Mouse (Mus musculus): ENCODE data around the gene Arhgef19. TPM values are rescaled to one million over a fixed set of nuclear protein-coding genes. Genes with fewer than 3 reads are reported as not detected.

The Arhgef19 gene
- 19.2 and 20.5 TPM in 2 replicates for polyA plus RNA-seq (2015; fragmentation: Nextera tagmentation; extraction: Ambion mirVana)

- Histone ChIP-seq H3K4me1 (peaks cover 57% of the 10 kb centered on the region), H3K4me2 (peak within 1 kb of the TSS; percentile 82), H3K27me3 (peaks cover 35% of the 10 kb centered on the region), H3K9ac (peak within 1 kb of the TSS; percentile 34), H3K27ac (peak within 1 kb of the TSS; percentile 43), H3K36me3 (no peaks in the 10 kb centered on the region), H3K4me3 (peak within 1 kb of the TSS; percentile 36), H3K9me3 (no peaks in the 10 kb centered on the region)
- WGBS, result under 1% methylated on average over 31 of the region's 31 CpGs
- ATAC-seq (ENCODE audit: borderline replicate concordance, extremely low read depth, low FRiP score, low TSS enrichment), result peak; percentile 90
Measured at GRCm38 (mm10) chr4:141239388-141240125, at the start of gene Arhgef19. TSS of gene Arhgef19 (plus strand) at chr4:141239499.

DNA sequence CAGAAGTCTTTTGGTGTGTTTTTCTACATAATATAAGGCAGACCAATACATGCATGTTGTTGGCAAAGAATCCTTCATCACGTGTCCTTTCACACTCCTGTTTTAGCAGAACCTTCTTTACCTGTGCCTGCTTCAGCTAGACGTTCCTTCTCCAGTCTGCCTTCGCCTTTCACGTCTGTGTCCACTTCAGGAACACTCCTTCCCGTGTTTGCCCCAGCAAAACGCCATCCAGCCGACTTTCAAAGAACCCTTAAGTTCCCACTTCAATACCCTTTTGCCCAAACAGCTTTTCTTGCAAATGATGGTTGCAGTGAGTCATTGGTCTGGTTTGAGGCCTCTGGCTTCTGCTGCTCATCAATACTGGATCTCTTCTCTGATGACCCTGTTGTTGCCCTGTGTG lies 48.0 kb upstream of the Arhgef19 start:
- no peak overlapping the region for H3K4me3 ChIP-seq
- H3K4me1 ChIP-seq, result no peaks in the 10 kb centered on the region
- no peak overlapping the region for H3K27ac ChIP-seq
- no peak for ATAC-seq (ENCODE audit: borderline replicate concordance, extremely low read depth, low FRiP score, low TSS enrichment)
- H3K9me3 ChIP-seq, result no peaks in the 10 kb centered on the region
- H3K9ac ChIP-seq, result no peak overlapping the region
- peaks cover 26% of the 10 kb centered on the region for H3K36me3 ChIP-seq
- 61% methylated on average over 7 of the region's 7 CpGs for WGBS
- H3K27me3 ChIP-seq, result no peaks in the 10 kb centered on the region
- no peak overlapping the region for H3K4me2 ChIP-seq

GRCm38 (mm10) chr4:141194553-141194952 lies 44.7 kb upstream of the Arhgef19 start:
- no peak overlapping the region for H3K9ac ChIP-seq
- no peak overlapping the region for H3K4me3 ChIP-seq
- 87% methylated on average over 6 of the region's 6 CpGs for WGBS
- H3K27me3 ChIP-seq, result no peaks in the 10 kb centered on the region
- H3K27ac ChIP-seq, result no peak overlapping the region
- no peak overlapping the region for H3K4me2 ChIP-seq
- no peaks in the 10 kb centered on the region for H3K9me3 ChIP-seq
- ATAC-seq (ENCODE audit: borderline replicate concordance, extremely low read depth, low FRiP score, low TSS enrichment), result no peak
- no peaks in the 10 kb centered on the region for H3K4me1 ChIP-seq
- peaks cover 51% of the 10 kb centered on the region for H3K36me3 ChIP-seq

- no peak for ATAC-seq (ENCODE audit: borderline replicate concordance, extremely low read depth, low FRiP score, low TSS enrichment)
- H3K4me3 ChIP-seq, result no peak overlapping the region
- H3K9ac ChIP-seq, result no peak overlapping the region
- H3K27ac ChIP-seq, result no peak overlapping the region
- H3K36me3 ChIP-seq, result peaks cover 60% of the 10 kb centered on the region
- 94% methylated on average over 13 of the region's 13 CpGs for WGBS
- no peaks in the 10 kb centered on the region for H3K27me3 ChIP-seq
- H3K9me3 ChIP-seq, result no peaks in the 10 kb centered on the region
- no peaks in the 10 kb centered on the region for H3K4me1 ChIP-seq
- no peak overlapping the region for H3K4me2 ChIP-seq
Measured at GRCm38 (mm10) chr4:141196981-141197685, 42.2 kb upstream of the Arhgef19 start.

DNA sequence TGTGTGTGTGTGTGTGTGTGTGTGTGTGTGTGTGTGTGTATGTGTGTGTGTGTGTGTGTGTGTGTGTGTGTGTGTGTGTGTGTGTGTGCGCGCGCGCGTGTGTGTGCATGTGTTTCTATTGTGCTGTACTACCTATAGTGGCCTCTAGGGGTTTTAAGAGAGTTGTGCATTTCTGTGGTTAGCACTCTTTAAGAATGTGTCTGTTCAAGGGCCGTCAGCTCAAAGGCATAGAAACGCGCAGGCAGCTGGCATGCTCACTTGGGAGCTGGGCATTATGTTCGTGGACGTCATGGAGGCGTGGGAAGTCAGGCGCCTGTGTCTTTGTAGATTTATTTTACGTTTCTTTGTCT lies 41.6 kb upstream of the Arhgef19 start:
- Histone ChIP-seq H3K4me3 (no peak overlapping the region), H3K27ac (no peak overlapping the region), H3K9ac (no peak overlapping the region), H3K9me3 (no peaks in the 10 kb centered on the region), H3K4me2 (no peak overlapping the region), H3K27me3 (no peaks in the 10 kb centered on the region), H3K36me3 (peaks cover 64% of the 10 kb centered on the region), H3K4me1 (no peaks in the 10 kb centered on the region)
- ATAC-seq (ENCODE audit: borderline replicate concordance, extremely low read depth, low FRiP score, low TSS enrichment), result no peak
- 97% methylated on average over 13 of the region's 13 CpGs for WGBS

GRCm38 (mm10) chr4:141200906-141201305 lies 38.4 kb upstream of the Arhgef19 start:
- WGBS, result 68% methylated on average over 11 of the region's 11 CpGs

GRCm38 (mm10) chr4:141202192-141202591 lies 37.1 kb upstream of the Arhgef19 start:
- WGBS, result 85% methylated on average over 6 of the region's 6 CpGs

More at GRCm38 (mm10) chr4:141200906-141201305, 38.4 kb upstream of the Arhgef19 start:
- H3K9ac ChIP-seq, result no peak overlapping the region
- H3K4me1 ChIP-seq, result no peaks in the 10 kb centered on the region
- H3K9me3 ChIP-seq, result no peaks in the 10 kb centered on the region
- H3K4me3 ChIP-seq, result no peak overlapping the region
- 0 out of 2 replicates have a peak overlapping the region, but pooled peaks have one; percentile 33 for H3K27ac ChIP-seq
- ATAC-seq (ENCODE audit: borderline replicate concordance, extremely low read depth, low FRiP score, low TSS enrichment), result no peak
- H3K4me2 ChIP-seq, result no peak overlapping the region
- peaks cover 54% of the 10 kb centered on the region for H3K36me3 ChIP-seq
- no peaks in the 10 kb centered on the region for H3K27me3 ChIP-seq

DNA sequence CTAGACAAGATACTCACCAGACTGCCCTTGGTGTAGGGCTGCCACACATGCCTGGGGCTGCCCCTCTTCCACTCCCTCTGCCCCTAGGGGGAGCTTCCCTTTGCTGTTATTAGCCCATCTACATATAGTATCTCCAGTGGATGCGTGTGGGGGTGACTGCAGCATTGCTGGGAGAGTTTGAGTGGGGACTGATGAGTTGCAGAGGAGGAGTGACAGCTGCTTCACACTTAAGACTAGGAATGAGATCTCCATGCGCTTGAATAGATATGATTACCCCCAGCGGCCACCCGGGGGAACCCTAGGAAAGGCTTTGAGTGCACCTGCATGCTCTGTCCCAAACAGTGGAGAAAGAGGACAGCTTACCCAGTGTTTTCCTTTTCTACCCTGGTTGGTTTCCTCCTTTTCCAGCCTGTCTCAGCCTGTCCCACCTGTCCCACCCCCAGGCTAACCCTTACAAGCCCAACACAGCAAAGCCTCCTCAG lies 34.7 kb upstream of the Arhgef19 start:
- Histone ChIP-seq H3K4me1 (no peaks in the 10 kb centered on the region), H3K4me2 (no peak overlapping the region), H3K36me3 (peaks cover 25% of the 10 kb centered on the region), H3K27ac (no peak overlapping the region), H3K4me3 (no peak overlapping the region), H3K9me3 (no peaks in the 10 kb centered on the region), H3K27me3 (no peaks in the 10 kb centered on the region), H3K9ac (no peak overlapping the region)
- 59% methylated on average over 4 of the region's 4 CpGs for WGBS
- peak; percentile 35 for ATAC-seq (ENCODE audit: borderline replicate concordance, extremely low read depth, low FRiP score, low TSS enrichment)

More at GRCm38 (mm10) chr4:141202192-141202591, 37.1 kb upstream of the Arhgef19 start:
- Histone ChIP-seq H3K4me3 (no peak overlapping the region), H3K9ac (no peak overlapping the region), H3K36me3 (peaks cover 43% of the 10 kb centered on the region), H3K4me2 (no peak overlapping the region), H3K4me1 (no peaks in the 10 kb centered on the region), H3K9me3 (no peaks in the 10 kb centered on the region), H3K27me3 (no peaks in the 10 kb centered on the region), H3K27ac (no peak overlapping the region)
- no peak for ATAC-seq (ENCODE audit: borderline replicate concordance, extremely low read depth, low FRiP score, low TSS enrichment)

DNA sequence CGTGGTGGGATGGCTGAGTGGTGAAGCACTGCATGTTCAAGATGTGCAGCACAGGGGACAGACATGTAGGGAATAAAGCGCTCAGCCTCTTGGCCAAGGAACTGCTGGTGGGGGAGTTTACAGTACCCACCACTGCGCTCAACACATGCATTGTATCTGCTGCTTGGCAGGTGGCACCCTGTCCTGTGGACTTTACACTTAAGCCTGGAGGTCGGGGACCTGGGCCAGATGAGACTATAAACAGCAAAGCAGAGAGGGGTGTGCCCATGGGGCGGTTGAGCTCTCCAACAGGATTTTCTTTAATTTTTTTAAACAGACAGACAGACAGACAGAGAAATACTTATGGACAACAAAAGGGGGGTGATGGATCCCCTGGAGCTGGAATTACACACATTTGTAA lies 32.2 kb upstream of the Arhgef19 start:
- Histone ChIP-seq H3K36me3 (peaks cover 12% of the 10 kb centered on the region), H3K4me3 (no peak overlapping the region), H3K27me3 (no peaks in the 10 kb centered on the region), H3K9me3 (no peaks in the 10 kb centered on the region), H3K27ac (no peak overlapping the region), H3K9ac (no peak overlapping the region), H3K4me1 (no peaks in the 10 kb centered on the region), H3K4me2 (no peak overlapping the region)
- 85% methylated on average over 5 of the region's 5 CpGs for WGBS
- no peak for ATAC-seq (ENCODE audit: borderline replicate concordance, extremely low read depth, low FRiP score, low TSS enrichment)

DNA sequence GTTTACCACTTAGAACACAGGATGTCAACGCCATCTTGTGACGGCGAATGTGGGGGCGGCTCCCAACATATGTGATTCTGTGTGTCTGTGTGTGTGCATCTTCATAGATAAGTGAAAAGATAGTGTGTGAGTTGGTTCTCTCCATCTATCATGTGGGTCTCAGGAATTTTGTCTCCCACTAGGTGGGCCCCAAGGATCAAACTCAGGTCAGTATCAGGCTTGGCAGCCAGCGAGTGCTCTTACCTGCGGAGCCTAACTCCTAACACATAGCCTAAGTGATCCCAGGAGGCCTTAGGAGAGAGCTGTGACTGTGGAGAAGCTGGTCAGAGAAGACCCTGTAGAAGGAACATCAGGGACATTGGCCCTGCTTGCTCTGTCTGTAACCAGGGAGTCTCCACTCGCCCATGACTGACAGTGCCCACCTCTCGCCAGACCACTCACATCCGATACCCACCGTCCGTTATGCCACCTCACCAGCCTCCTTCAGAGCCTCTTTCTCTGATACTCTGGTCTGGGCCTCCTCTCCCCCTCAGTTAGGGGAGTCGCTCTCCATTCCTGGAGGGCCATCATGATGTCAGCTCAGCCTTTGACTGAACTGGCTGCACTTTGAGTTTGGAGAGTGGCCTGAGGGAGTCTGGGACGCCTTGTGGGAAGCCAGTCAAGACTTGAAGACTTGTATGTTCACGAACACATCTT lies 28.6 kb upstream of the Arhgef19 start:
- H3K27me3 ChIP-seq, result no peaks in the 10 kb centered on the region
- peak overlapping the region; percentile 32 for H3K4me3 ChIP-seq
- H3K4me2 ChIP-seq, result peak overlapping the region; percentile 47
- H3K4me1 ChIP-seq, result peaks cover 13% of the 10 kb centered on the region
- no peaks in the 10 kb centered on the region for H3K36me3 ChIP-seq
- H3K9me3 ChIP-seq, result no peaks in the 10 kb centered on the region
- no peak overlapping the region for H3K9ac ChIP-seq
- WGBS, result 71% methylated on average over 14 of the region's 14 CpGs
- peak overlapping the region; percentile 53 for H3K27ac ChIP-seq
- peak; percentile 23; the same call in 1 of the 2 replicates for ATAC-seq (ENCODE audit: borderline replicate concordance, extremely low read depth, low FRiP score, low TSS enrichment)

DNA sequence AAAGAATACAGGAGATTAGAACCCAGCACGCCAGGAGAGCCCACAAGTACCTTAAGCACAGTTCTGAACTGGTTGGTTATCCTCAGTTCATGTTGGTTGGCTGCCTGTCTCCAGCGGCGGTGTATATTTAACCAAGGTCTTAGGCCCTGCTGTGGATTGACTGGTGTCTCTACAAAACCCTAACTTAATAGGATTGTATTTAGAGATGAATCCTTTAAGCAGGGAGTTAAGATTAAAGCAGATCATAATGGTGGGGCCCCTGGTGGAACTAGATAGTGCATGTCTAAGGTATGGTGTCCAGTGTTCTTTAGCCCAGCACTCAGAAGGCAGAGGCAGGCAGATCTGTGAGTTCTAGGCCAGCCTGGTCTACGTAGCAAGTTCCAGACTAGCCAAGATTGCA lies 27.7 kb upstream of the Arhgef19 start:
- Histone ChIP-seq H3K27me3 (no peaks in the 10 kb centered on the region), H3K9me3 (no peaks in the 10 kb centered on the region), H3K4me3 (no peak overlapping the region), H3K4me1 (peaks cover 13% of the 10 kb centered on the region), H3K36me3 (no peaks in the 10 kb centered on the region), H3K27ac (no peak overlapping the region), H3K9ac (no peak overlapping the region), H3K4me2 (no peak overlapping the region)
- no peak for ATAC-seq (ENCODE audit: borderline replicate concordance, extremely low read depth, low FRiP score, low TSS enrichment)
- 91% methylated on average over 4 of the region's 4 CpGs for WGBS
